Mouse (Mus musculus) heart, embryonic 13.5 days (tissue): ENCODE measurements around the gene Pak4. TPM values are rescaled to one million over a fixed set of nuclear protein-coding genes. Genes with fewer than 3 reads are reported as not detected.
A peak's percentile ranks its signal among the peaks of the same experiment; 100 is the strongest.
"Not testable (repeated sequence)": the region's sequence is repeated elsewhere in the genome, so short reads cannot be mapped to it uniquely, and the experiment has no call there.

Experiments
- ATAC-seq: fragments of 200-750 bp; cut with Nextera tagmentation; 2 replicates; pipeline ENCODE4 v1.8.0; 2017; ENCODE audit warnings: moderate TSS enrichment; ENCODE audit not compliant: insufficient number of reproducible peaks, low FRiP score, low TSS enrichment; ENCODE audit errors: extremely low read depth
- H3K27ac ChIP-seq: fragments of 300-500 bp; sonication (generic); replicated peaks from 2 replicates; pipeline ENCODE4 v1.5.1; 2015; ENCODE audit warnings: moderate library complexity, mild to moderate bottlenecking, inconsistent platforms
- H3K27me3 ChIP-seq: fragments of 300-500 bp; sonication (generic); replicated peaks from 2 replicates; pipeline ENCODE4 v1.6.1; 2015; ENCODE audit warnings: mild to moderate bottlenecking, inconsistent platforms
- H3K36me3 ChIP-seq: fragments of 300-500 bp; sonication (generic); 2 replicates; pipeline ENCODE4 v1.6.1; 2015; ENCODE audit warnings: mild to moderate bottlenecking, inconsistent platforms
- H3K4me1 ChIP-seq: fragments of 300-500 bp; sonication (generic); 2 replicates; pipeline ENCODE4 v1.6.1; 2015; ENCODE audit warnings: inconsistent platforms
- H3K4me2 ChIP-seq: fragments of 300-500 bp; sonication (generic); 2 replicates; pipeline ENCODE4 v1.6.1; 2015; ENCODE audit warnings: inconsistent platforms, mild to moderate bottlenecking, moderate library complexity
- H3K4me3 ChIP-seq: fragments of 300-500 bp; sonication (generic); 2 replicates; pipeline ENCODE4 v1.5.1; 2015; ENCODE audit warnings: moderate library complexity, mild to moderate bottlenecking, inconsistent platforms
- H3K9ac ChIP-seq: fragments of 300-500 bp; sonication (generic); 2 replicates; pipeline ENCODE4 v1.6.1; 2015; ENCODE audit warnings: inconsistent platforms, mild to moderate bottlenecking, moderate library complexity
- H3K9me3 ChIP-seq: fragments of 300-500 bp; sonication (generic); 2 replicates; pipeline ENCODE4 v1.6.1; 2016; ENCODE audit warnings: inconsistent platforms
- WGBS: fragments of 180-500 bp; shearing (Covaris S2); methylation state at CpG from one replicate; pipeline ENCODE4 v1.1.7; 2015; ENCODE audit warnings: mixed read lengths; 5-methylcytosine and 5-hydroxymethylcytosine counted together
- polyA plus RNA-seq: library from polyadenylated mRNA; unstranded; fragments of >200 nt; fragmentation: Nextera tagmentation; extraction: Ambion mirVana; gene quantifications from 2 replicates; pipeline ENCODE4 v1.2.1, GENCODE M21; 2015

Pak4 gene
- polyA plus RNA-seq, 1 experiment from 2014 or later = 27.9 TPM

DNA sequence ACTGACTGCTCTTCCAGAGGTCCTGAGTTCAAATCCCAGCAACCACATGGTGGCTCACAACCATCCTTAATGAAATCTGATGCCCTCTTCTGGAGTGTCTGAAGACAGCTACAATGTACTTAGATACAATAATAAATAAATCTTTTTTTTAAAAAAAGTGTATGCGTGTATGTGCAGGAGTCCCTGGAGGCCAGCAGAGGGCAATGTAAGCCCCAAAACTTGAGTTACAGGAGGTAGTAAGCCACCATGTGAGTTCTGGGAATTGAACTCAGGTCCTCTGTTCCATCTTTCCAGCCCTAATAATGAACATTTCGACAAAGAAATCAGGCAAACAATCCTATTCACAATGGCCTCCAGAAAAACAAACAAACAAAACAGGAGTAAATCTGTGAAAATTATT, 5.8 kb upstream of the Pak4 start:
- H3K4me2 ChIP-seq, ATAC-seq, H3K4me3 ChIP-seq, H3K27ac ChIP-seq, H3K9ac ChIP-seq, H3K4me1 ChIP-seq, H3K9me3 ChIP-seq, H3K27me3 ChIP-seq, H3K36me3 ChIP-seq: not testable (repeated sequence)
- 57% methylated on average over 2 of the region's 2 CpGs for WGBS

- peaks cover 5% of the 10 kb centered on the region; the same call in 1 of the 2 replicates for H3K4me1 ChIP-seq
- no peak overlapping the region for H3K4me2 ChIP-seq
- H3K27ac ChIP-seq = no peak overlapping the region
- H3K36me3 ChIP-seq = no peaks in the 10 kb centered on the region
- H3K9ac ChIP-seq = no peak overlapping the region
- H3K4me3 ChIP-seq = no peak overlapping the region
- ATAC-seq = no peak
- H3K9me3 ChIP-seq = 0 out of 2 replicates have a peak, but pooled peaks cover 3% of the 10 kb centered on the region
- WGBS = 62% methylated on average over 5 of the region's 5 CpGs
- H3K27me3 ChIP-seq = no peaks in the 10 kb centered on the region; the same call in 1 of the 2 replicates
Measured at GRCm38 (mm10) chr7:28603136-28603535, 5.2 kb upstream of the Pak4 start.

GRCm38 (mm10) chr7:28601668-28602067, 3.7 kb upstream of the Pak4 start:
- H3K36me3 ChIP-seq = no peaks in the 10 kb centered on the region
- H3K27me3 ChIP-seq = no peaks in the 10 kb centered on the region; the same call in 1 of the 2 replicates
- peaks cover 14% of the 10 kb centered on the region for H3K4me1 ChIP-seq
- no peak overlapping the region for H3K27ac ChIP-seq
- no peak overlapping the region for H3K4me3 ChIP-seq
- 28% methylated on average over 7 of the region's 7 CpGs for WGBS
- ATAC-seq = no peak
- H3K9me3 ChIP-seq = 0 out of 2 replicates have a peak, but pooled peaks cover 3% of the 10 kb centered on the region
- no peak overlapping the region for H3K9ac ChIP-seq
- no peak overlapping the region for H3K4me2 ChIP-seq

DNA sequence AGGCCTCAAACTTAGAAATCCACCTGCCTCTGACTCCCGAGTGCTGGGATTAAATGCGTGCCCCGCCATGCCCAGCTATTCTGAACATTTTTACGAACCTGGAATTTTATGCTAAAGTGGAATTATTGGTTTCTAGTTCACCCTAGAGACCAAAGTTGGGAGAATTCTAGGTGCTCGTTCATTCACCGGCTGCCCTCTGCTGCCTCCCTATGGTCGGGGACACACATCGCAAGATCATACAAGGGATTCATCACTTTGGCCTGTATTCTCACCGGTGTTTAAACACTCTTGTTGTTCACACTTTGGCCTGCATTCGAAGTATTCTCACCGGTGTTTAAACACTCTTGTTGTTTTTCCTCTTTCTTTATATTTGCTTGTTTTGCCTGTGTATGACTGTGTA, 3.0 kb upstream of the Pak4 start:
- H3K4me1 ChIP-seq = peaks cover 21% of the 10 kb centered on the region
- H3K9ac ChIP-seq = no peak overlapping the region
- no peaks in the 10 kb centered on the region for H3K27me3 ChIP-seq
- no peak for ATAC-seq
- H3K4me2 ChIP-seq = no peak overlapping the region
- no peak overlapping the region for H3K27ac ChIP-seq
- WGBS = 10% methylated on average over 11 of the region's 11 CpGs
- no peaks in the 10 kb centered on the region for H3K36me3 ChIP-seq
- H3K9me3 ChIP-seq = 0 out of 2 replicates have a peak, but pooled peaks cover 3% of the 10 kb centered on the region
- H3K4me3 ChIP-seq = no peak overlapping the region

DNA sequence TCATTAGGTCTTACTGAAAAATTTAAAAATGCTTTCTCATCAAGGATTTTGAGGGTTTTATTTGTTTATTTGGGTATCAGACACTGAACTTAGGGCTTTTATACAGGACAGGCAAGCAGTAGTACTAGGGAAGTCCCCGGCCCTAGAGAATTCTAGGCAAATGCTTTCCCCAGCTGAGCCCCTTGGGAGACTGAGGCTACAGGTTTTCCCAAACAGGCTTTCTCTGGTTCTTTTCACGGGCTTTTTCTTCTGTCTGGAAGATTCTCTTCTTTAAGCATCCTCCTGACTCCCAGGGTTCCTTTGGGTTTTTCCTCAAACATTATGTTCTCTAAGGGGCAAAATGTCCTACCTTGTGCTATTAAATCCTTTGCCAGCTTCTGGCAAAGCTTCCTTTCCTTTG, 966 bp upstream of the Pak4 start:
- ATAC-seq = no peak
- Histone ChIP-seq H3K27me3 (no peaks in the 10 kb centered on the region), H3K4me2 (no peak overlapping the region), H3K9me3 (0 out of 2 replicates have a peak, but pooled peaks cover 2% of the 10 kb centered on the region), H3K9ac (no peak overlapping the region), H3K27ac (no peak overlapping the region), H3K4me1 (peaks cover 40% of the 10 kb centered on the region), H3K36me3 (peaks cover 7% of the 10 kb centered on the region), H3K4me3 (no peak overlapping the region)
- whole genome bisulfite sequencing = 63% methylated on average over 2 of the region's 2 CpGs

GRCm38 (mm10) chr7:28597277-28597570, 761 bp downstream of the Pak4 start:
- H3K9ac ChIP-seq = peak overlapping the region; percentile 91
- peaks cover 7% of the 10 kb centered on the region for H3K36me3 ChIP-seq
- ATAC-seq = no peak
- no peaks in the 10 kb centered on the region for H3K27me3 ChIP-seq
- H3K4me1 ChIP-seq = peaks cover 57% of the 10 kb centered on the region
- H3K9me3 ChIP-seq = no peaks in the 10 kb centered on the region
- WGBS = 5% methylated on average over 9 of the region's 9 CpGs
- H3K4me3 ChIP-seq = peak overlapping the region; percentile 75
- H3K4me2 ChIP-seq = peak overlapping the region; percentile 95
- H3K27ac ChIP-seq = peak overlapping the region; percentile 74

GRCm38 (mm10) chr7:28596436-28597276, 1.3 kb downstream of the Pak4 start:
- peak overlapping the region; percentile 95 for H3K4me2 ChIP-seq
- H3K4me1 ChIP-seq = peaks cover 63% of the 10 kb centered on the region
- WGBS = 36% methylated on average over 20 of the region's 20 CpGs
- no peaks in the 10 kb centered on the region for H3K9me3 ChIP-seq
- peak overlapping the region; percentile 91 for H3K9ac ChIP-seq
- H3K36me3 ChIP-seq = peaks cover 7% of the 10 kb centered on the region
- H3K27me3 ChIP-seq = no peaks in the 10 kb centered on the region
- H3K27ac ChIP-seq = peak overlapping the region; percentile 74
- no peak; the same call in 1 of the 2 replicates for ATAC-seq
- H3K4me3 ChIP-seq = peak overlapping the region; percentile 75

DNA sequence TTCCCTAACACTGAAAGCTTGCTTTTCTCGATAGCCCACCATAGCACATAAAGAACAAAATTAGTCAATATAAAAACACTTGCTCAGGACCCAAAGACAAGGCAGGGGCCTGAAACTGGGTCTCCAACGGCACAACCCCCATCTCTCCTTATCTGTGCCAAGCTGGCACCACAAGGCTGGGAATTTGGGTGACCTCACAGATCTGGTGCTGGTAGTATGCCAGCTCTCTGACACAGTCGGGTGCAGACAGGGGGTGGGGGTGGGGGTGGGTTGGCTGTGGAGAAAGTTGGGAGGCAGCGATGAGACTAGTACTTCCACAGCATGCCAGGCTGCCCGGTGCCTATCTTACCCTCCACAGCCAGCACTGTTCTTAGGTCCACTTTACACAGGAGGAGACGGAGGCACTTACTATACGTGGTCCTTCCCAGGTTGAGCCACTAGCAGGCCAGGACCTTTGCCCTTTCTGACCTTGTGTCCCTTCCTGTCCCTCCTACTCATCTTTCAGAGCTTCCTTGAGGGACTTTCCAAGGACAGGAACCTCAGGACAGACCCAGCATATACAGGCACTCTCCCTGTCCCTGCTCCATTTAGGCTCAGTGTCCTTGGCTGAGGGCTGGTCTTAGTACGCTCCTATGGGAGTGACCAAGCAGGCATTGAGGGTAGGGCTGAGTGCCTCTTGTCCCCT, 2.1 kb downstream of the Pak4 start:
- Histone ChIP-seq H3K27me3 (no peaks in the 10 kb centered on the region), H3K4me3 (peak overlapping the region; percentile 75; the same call in 1 of the 2 replicates), H3K36me3 (peaks cover 7% of the 10 kb centered on the region), H3K9ac (peak overlapping the region; percentile 91), H3K4me2 (peak overlapping the region; percentile 95), H3K27ac (no peak overlapping the region), H3K9me3 (no peaks in the 10 kb centered on the region), H3K4me1 (peaks cover 70% of the 10 kb centered on the region)
- WGBS = 66% methylated on average over 8 of the region's 8 CpGs
- no peak for ATAC-seq

DNA sequence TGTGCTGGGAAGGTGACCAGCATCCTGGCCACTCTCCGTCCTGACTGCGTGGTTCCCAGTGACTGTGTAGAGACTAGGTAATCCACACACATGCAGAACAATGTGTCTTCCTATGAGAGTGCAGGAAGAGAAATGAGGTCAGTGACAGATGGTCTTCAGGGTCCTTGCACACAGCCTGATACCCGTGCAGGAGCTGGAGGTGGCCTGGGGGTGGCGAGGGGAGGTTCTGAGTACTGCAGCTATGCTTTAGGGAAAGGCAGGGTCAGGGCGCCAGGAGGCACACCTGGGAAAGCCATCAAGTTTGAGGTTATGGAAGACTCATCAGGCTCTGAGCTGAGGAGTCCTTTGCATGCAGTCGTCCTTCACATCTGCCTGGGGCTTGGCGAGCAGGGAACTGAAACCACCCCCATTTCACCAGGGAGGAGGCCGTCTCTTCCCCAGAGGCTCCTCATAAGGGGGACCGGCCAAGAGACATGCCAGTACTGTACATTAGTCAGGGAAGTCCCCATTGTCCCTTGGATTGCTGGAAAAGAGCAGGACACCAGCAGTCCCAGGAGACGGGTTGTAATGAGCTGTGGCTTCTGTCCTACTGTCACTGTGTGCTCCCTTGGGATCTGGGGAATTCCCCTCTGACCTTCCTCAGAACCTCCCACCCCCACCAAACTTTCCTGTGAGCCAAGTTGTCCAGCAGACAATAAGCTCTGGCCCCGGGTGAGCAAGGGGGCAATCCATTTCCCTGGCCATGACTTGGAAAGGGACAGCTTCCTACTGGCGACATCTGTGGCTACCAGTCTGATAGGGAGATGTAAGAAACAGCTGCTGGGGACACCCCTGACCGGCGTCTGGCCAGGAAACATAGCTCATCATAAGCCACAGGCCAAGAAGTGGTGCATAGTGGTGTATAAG, 4.5 kb downstream of the Pak4 start:
- H3K27me3 ChIP-seq = no peaks in the 10 kb centered on the region
- H3K36me3 ChIP-seq = peaks cover 7% of the 10 kb centered on the region
- H3K4me1 ChIP-seq = peaks cover 86% of the 10 kb centered on the region
- 47% methylated on average over 14 of the region's 14 CpGs for WGBS
- ATAC-seq = no peak
- H3K4me3 ChIP-seq = no peak overlapping the region
- no peak overlapping the region; the same call in 1 of the 2 replicates for H3K4me2 ChIP-seq
- H3K9me3 ChIP-seq = no peaks in the 10 kb centered on the region
- peak overlapping the region; percentile 48 for H3K27ac ChIP-seq
- peak overlapping the region; percentile 42 for H3K9ac ChIP-seq

DNA sequence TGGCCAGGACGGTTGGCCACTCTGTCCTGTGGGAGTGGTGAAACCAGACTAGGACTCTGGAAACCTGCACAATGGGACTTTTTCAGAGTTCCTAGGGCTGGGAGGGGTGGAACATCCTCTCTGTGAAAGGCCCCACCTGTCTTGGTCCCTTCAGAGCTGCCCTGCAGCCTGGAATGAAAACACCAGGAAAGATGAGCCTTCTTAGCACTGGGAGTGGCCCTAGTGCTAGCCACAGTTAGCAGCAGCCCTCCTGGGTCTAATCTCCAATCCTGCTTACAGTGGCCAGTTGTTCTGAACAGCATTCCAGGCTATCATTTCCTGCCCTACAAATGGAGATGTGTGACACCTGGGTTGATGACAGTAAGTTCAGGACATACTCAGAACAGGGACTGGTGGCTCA, 6.1 kb downstream of the Pak4 start:
- Histone ChIP-seq H3K4me3 (no peak overlapping the region), H3K4me1 (peaks cover 93% of the 10 kb centered on the region), H3K9me3 (no peaks in the 10 kb centered on the region), H3K27me3 (no peaks in the 10 kb centered on the region), H3K36me3 (peaks cover 7% of the 10 kb centered on the region), H3K9ac (no peak overlapping the region), H3K4me2 (no peak overlapping the region), H3K27ac (no peak overlapping the region)
- no peak for ATAC-seq
- WGBS = 71% methylated on average over 1 of the region's 1 CpGs

DNA sequence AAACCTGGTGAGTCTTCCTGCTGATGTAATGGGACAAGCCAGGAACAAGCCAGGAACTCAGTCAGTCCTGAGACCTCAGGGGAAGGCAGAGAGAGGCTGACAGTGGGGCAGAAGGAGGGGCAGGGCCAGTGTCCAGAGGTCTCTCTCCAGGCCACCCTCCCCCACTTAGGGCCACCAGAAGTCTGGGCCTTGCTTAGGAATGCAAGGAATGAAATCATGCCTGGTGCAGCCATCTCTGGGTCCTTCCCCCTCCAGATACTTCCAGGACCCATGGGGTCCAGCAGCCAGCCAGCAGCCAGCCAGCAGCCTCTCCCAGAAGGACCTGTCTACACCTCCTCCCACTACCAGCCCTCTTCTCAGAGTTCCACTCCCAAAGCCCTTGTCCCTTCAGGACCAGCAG, 10.3 kb downstream of the Pak4 start:
- Histone ChIP-seq H3K9ac (peak overlapping the region; percentile 67), H3K4me3 (no peak overlapping the region), H3K27ac (peak overlapping the region; percentile 73), H3K4me2 (peak overlapping the region; percentile 33), H3K27me3 (no peaks in the 10 kb centered on the region), H3K36me3 (no peaks in the 10 kb centered on the region), H3K9me3 (no peaks in the 10 kb centered on the region), H3K4me1 (peaks cover 95% of the 10 kb centered on the region)
- ATAC-seq = peak; percentile 11; the same call in 1 of the 2 replicates
